Mouse (Mus musculus): ENCODE data around the gene Gzma. TPM values are rescaled to one million over a fixed set of nuclear protein-coding genes. Genes with fewer than 3 reads are reported as not detected.

The Gzma gene
- polyA plus RNA-seq (2021; fragmentation: Nextera tagmentation) = not detected in 2 replicates
- long read RNA-seq, experiment 1, partial matches to known transcripts = 0 of 1 reads
- long read RNA-seq, experiment 1, other reads (novel, unspliced or antisense) = 0 of 1 reads
- long read RNA-seq, experiment 2 = 0 reads

GRCm38 (mm10) chr13:113100879-113101278 is at the start of gene Gzma:
TSS of gene Gzma (minus strand) at chr13:113100981.

DNA sequence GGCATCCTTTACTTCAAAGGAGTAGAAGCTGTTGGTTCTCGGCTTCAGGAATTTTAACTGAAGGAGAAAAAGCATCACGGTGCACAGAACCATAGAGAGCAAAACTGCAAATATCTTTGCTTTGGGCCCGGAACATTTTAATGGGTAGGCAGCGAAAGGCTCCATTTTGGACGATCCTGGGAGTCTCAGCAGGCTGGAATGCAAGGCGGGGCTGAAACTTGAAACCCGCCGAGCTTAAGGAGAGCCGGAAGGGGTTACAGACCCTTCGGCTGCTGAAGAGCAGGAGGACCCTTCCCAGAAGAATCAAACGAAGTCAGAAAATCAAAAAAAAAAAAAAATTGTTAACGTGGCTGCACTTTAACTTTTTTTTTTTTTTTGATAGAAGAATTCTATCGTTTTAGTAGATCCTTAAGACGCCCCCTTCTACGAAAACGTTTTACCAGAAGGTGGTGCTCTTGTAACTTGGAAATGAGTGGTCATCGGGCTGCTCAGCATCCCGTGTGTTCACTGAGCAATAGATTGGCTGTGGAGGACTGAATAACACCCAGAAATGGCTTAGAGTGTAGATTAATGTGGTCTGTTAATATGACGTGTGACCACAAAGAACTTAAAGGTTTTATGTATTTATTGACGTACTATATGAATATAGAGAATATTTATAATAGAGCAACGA is 54.4 kb downstream of the Gzma start, which contains the start of gene Gpx8:
Gene Gpx8, minus strand, starts transcription at position 200 of the 673 bp plus-strand sequence.

Other genes starting within 250 kb of the Gzma start
- gene Mtrex, start 173.6 kb downstream of the Gzma start, polyA plus RNA-seq (2021; fragmentation: Nextera tagmentation) = 19.1 and 22.0 TPM in 2 replicates
- gene Dhx29, start 173.5 kb downstream of the Gzma start, polyA plus RNA-seq (2021; fragmentation: Nextera tagmentation) = 12.6 and 14.9 TPM in 2 replicates
- gene Ccno, start 113.2 kb downstream of the Gzma start, polyA plus RNA-seq (2021; fragmentation: Nextera tagmentation) = 3.2 and 4.1 TPM in 2 replicates
- gene Mcidas, start 107.1 kb downstream of the Gzma start, polyA plus RNA-seq (2021; fragmentation: Nextera tagmentation) = 0.26 and 0.33 TPM in 2 replicates
- not detected in 2 replicates for gene Cdc20b, start 65.9 kb downstream of the Gzma start, polyA plus RNA-seq (2021; fragmentation: Nextera tagmentation)
- 9.5 and 30.1 TPM in 2 replicates for gene Gpx8, start 54.6 kb downstream of the Gzma start, polyA plus RNA-seq (2021; fragmentation: Nextera tagmentation)
- 0.19 TPM in 1 of 2 replicates, not detected in the other for gene Esm1, start 108.7 kb upstream of the Gzma start, polyA plus RNA-seq (2021; fragmentation: Nextera tagmentation)
- gene Gzmk, start 124.9 kb upstream of the Gzma start, polyA plus RNA-seq (2021; fragmentation: Nextera tagmentation) = 0.14 and 0.18 TPM in 2 replicates
- 0.18 and 0.35 TPM in 2 replicates for gene BC067074, start 192.2 kb upstream of the Gzma start, polyA plus RNA-seq (2021; fragmentation: Nextera tagmentation)

Data from layer of hippocampus, adult 6 months (tissue).